Mouse (Mus musculus): ENCODE results near the gene Add3.

DNA sequence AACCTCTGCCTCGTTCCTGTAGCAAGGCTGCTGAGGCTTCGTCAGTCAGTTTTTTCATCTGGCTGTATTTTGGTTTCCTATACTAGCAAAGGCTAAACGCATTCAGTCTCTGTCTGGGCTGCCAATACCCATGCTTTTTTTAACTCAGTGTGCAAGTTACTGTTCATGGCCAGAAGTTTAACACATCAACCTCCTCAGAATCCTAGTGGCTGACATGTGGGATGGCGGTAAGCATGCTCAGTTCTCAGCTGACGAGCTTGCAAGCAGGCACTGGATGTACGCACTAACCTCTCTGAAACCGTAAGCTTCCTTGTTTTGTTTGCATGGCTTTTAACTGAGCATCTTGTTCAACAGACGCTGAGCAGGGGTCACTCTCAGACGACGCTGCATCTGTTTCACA is 103.7 kb downstream of the Add3 start:
- TF ChIP-seq CTCF (conservative IDR thresholded peaks at IDR 0.05; ENCODE audit: low read length) (no peak), POU5F1 (IDR thresholded peaks at IDR 0.05; ENCODE audit: borderline replicate concordance, low read length) (no peak)

Data from E14TG2a.4 (cell line).